Mouse (Mus musculus) forebrain, embryonic 16.5 days (tissue): Measurements from ENCODE around the gene Abcc5. TPM values are rescaled to one million over a fixed set of nuclear protein-coding genes. Genes with fewer than 3 reads are reported as not detected.

Experiments
- ATAC-seq: fragments of 200-750 bp; cut with Nextera tagmentation; 2 replicates; pipeline ENCODE4 v1.8.0; 2017; ENCODE audit warnings: mild to moderate bottlenecking, moderate library complexity
- H3K27ac ChIP-seq: fragments of 300-500 bp; sonication (generic); 2 replicates; pipeline ENCODE4 v1.5.1; 2014; ENCODE audit warnings: low read length, control low read depth
- H3K27me3 ChIP-seq: fragments of 300-500 bp; sonication (generic); replicated peaks from 2 replicates; pipeline ENCODE4 v1.6.1; 2014; ENCODE audit warnings: low read length; ENCODE audit not compliant: control insufficient read depth, insufficient read depth
- H3K36me3 ChIP-seq: fragments of 300-500 bp; sonication (generic); 2 replicates; pipeline ENCODE4 v1.6.1; 2014; ENCODE audit not compliant: control insufficient read depth, insufficient read depth
- H3K4me1 ChIP-seq: fragments of 300-500 bp; sonication (generic); replicated peaks from 2 replicates; pipeline ENCODE4 v1.6.1; 2014; ENCODE audit warnings: low read length; ENCODE audit not compliant: control insufficient read depth, insufficient read depth
- H3K4me2 ChIP-seq: fragments of 300-500 bp; sonication (generic); 2 replicates; pipeline ENCODE4 v1.6.1; 2014; ENCODE audit warnings: mild to moderate bottlenecking, low read length, control low read depth
- H3K4me3 ChIP-seq: fragments of 300-500 bp; sonication (generic); replicated peaks from 2 replicates; pipeline ENCODE4 v1.5.1; 2014; ENCODE audit warnings: mild to moderate bottlenecking, low read length, control low read depth
- H3K9ac ChIP-seq: fragments of 300-500 bp; sonication (generic); replicated peaks from 2 replicates; pipeline ENCODE4 v1.6.1; 2014; ENCODE audit warnings: low read depth, low read length, control low read depth
- H3K9me3 ChIP-seq: fragments of 300-500 bp; sonication (generic); 2 replicates; pipeline ENCODE4 v1.6.1; 2016; ENCODE audit warnings: low read length; ENCODE audit not compliant: control insufficient read depth
- WGBS: fragments of 180-500 bp; shearing (Covaris S2); extraction: QIAGEN DNeasy Blood & Tissue Kit; methylation state at CpG from one replicate; pipeline ENCODE4 v1.1.7; 2014; 5-methylcytosine and 5-hydroxymethylcytosine counted together
- polyA plus RNA-seq: library from polyadenylated mRNA; unstranded; fragments of >200 nt; fragmentation: Nextera tagmentation; extraction: Ambion mirVana; gene quantifications from 2 replicates; pipeline ENCODE4 v1.2.1, GENCODE M21; 2015

Gene Abcc5
- polyA plus RNA-seq, 1 experiment from 2014 or later, result 185 TPM

GRCm38 (mm10) chr16:20411958-20412570, 14.1 kb downstream of the Abcc5 start:
- no peaks in the 10 kb centered on the region for H3K9me3 ChIP-seq
- H3K36me3 ChIP-seq, result 0 out of 2 replicates have a peak, but pooled peaks cover 3% of the 10 kb centered on the region
- H3K4me3 ChIP-seq, result no peak overlapping the region
- H3K4me1 ChIP-seq, result no peaks in the 10 kb centered on the region
- H3K27ac ChIP-seq, result no peak overlapping the region
- H3K9ac ChIP-seq, result no peak overlapping the region
- H3K4me2 ChIP-seq, result no peak overlapping the region
- ATAC-seq, result no peak
- H3K27me3 ChIP-seq, result no peaks in the 10 kb centered on the region
- 81% methylated on average over 8 of the region's 8 CpGs for WGBS

- Histone ChIP-seq H3K27me3 (no peaks in the 10 kb centered on the region), H3K9me3 (no peaks in the 10 kb centered on the region), H3K9ac (no peak overlapping the region), H3K27ac (no peak overlapping the region), H3K4me3 (no peak overlapping the region), H3K4me1 (peaks cover 5% of the 10 kb centered on the region; the same call in 1 of the 2 replicates), H3K36me3 (0 out of 2 replicates have a peak, but pooled peaks cover 3% of the 10 kb centered on the region), H3K4me2 (no peak overlapping the region)
- ATAC-seq, result no peak
- 89% methylated on average over 4 of the region's 4 CpGs for WGBS
Measured at GRCm38 (mm10) chr16:20405335-20405734, 20.9 kb downstream of the Abcc5 start.

- Histone ChIP-seq H3K27ac (no peak overlapping the region), H3K9me3 (no peaks in the 10 kb centered on the region), H3K4me3 (no peak overlapping the region), H3K36me3 (peaks cover 17% of the 10 kb centered on the region), H3K4me1 (peaks cover 5% of the 10 kb centered on the region; the same call in 1 of the 2 replicates), H3K27me3 (no peaks in the 10 kb centered on the region), H3K4me2 (no peak overlapping the region), H3K9ac (no peak overlapping the region)
- 92% methylated on average over 2 of the region's 2 CpGs for WGBS
- no peak for ATAC-seq
Measured at GRCm38 (mm10) chr16:20403327-20403726, 22.9 kb downstream of the Abcc5 start.

- Histone ChIP-seq H3K9ac (no peak overlapping the region), H3K4me3 (no peak overlapping the region), H3K4me1 (peaks cover 5% of the 10 kb centered on the region; the same call in 1 of the 2 replicates), H3K27me3 (no peaks in the 10 kb centered on the region), H3K4me2 (no peak overlapping the region), H3K27ac (no peak overlapping the region), H3K36me3 (peaks cover 22% of the 10 kb centered on the region), H3K9me3 (no peaks in the 10 kb centered on the region)
- 0 out of 2 replicates have a peak, but pooled peaks have one; percentile 26 for ATAC-seq
- WGBS, result 83% methylated on average over 3 of the region's 3 CpGs
Measured at GRCm38 (mm10) chr16:20401592-20401991, 24.6 kb downstream of the Abcc5 start.

GRCm38 (mm10) chr16:20400707-20401591, 25.2 kb downstream of the Abcc5 start:
- Histone ChIP-seq H3K27me3 (no peaks in the 10 kb centered on the region), H3K27ac (0 out of 2 replicates have a peak overlapping the region, but pooled peaks have one; percentile 26), H3K9me3 (no peaks in the 10 kb centered on the region), H3K4me1 (peaks cover 5% of the 10 kb centered on the region; the same call in 1 of the 2 replicates), H3K9ac (no peak overlapping the region), H3K36me3 (peaks cover 25% of the 10 kb centered on the region), H3K4me2 (no peak overlapping the region), H3K4me3 (no peak overlapping the region)
- no peak for ATAC-seq
- 81% methylated on average over 12 of the region's 12 CpGs for WGBS

GRCm38 (mm10) chr16:20396851-20397250, 29.3 kb downstream of the Abcc5 start:
- Histone ChIP-seq H3K27me3 (no peaks in the 10 kb centered on the region), H3K9ac (no peak overlapping the region), H3K4me2 (no peak overlapping the region), H3K9me3 (no peaks in the 10 kb centered on the region), H3K27ac (no peak overlapping the region), H3K4me3 (no peak overlapping the region), H3K36me3 (peaks cover 36% of the 10 kb centered on the region), H3K4me1 (peaks cover 4% of the 10 kb centered on the region; the same call in 1 of the 2 replicates)
- 93% methylated on average over 10 of the region's 10 CpGs for WGBS
- ATAC-seq, result no peak

GRCm38 (mm10) chr16:20395216-20395907, 30.8 kb downstream of the Abcc5 start:
- Histone ChIP-seq H3K9me3 (no peaks in the 10 kb centered on the region), H3K27me3 (no peaks in the 10 kb centered on the region), H3K4me1 (no peaks in the 10 kb centered on the region), H3K4me2 (no peak overlapping the region), H3K36me3 (peaks cover 36% of the 10 kb centered on the region), H3K27ac (no peak overlapping the region), H3K4me3 (no peak overlapping the region), H3K9ac (no peak overlapping the region)
- no peak for ATAC-seq
- WGBS, result 84% methylated on average over 11 of the region's 11 CpGs

GRCm38 (mm10) chr16:20391753-20392152, 34.4 kb downstream of the Abcc5 start:
- H3K27ac ChIP-seq, result no peak overlapping the region
- no peaks in the 10 kb centered on the region for H3K4me1 ChIP-seq
- no peak overlapping the region for H3K4me3 ChIP-seq
- ATAC-seq, result no peak
- no peak overlapping the region for H3K9ac ChIP-seq
- H3K36me3 ChIP-seq, result peaks cover 29% of the 10 kb centered on the region
- no peak overlapping the region for H3K4me2 ChIP-seq
- no peaks in the 10 kb centered on the region for H3K9me3 ChIP-seq
- no peaks in the 10 kb centered on the region for H3K27me3 ChIP-seq
- 93% methylated on average over 3 of the region's 3 CpGs for WGBS

- WGBS, result 78% methylated on average over 6 of the region's 6 CpGs
- H3K9me3 ChIP-seq, result no peaks in the 10 kb centered on the region
- H3K9ac ChIP-seq, result no peak overlapping the region
- no peak overlapping the region for H3K27ac ChIP-seq
- no peaks in the 10 kb centered on the region for H3K4me1 ChIP-seq
- no peaks in the 10 kb centered on the region for H3K27me3 ChIP-seq
- H3K4me3 ChIP-seq, result no peak overlapping the region
- peaks cover 26% of the 10 kb centered on the region for H3K36me3 ChIP-seq
- no peak overlapping the region for H3K4me2 ChIP-seq
- ATAC-seq, result no peak
Measured at GRCm38 (mm10) chr16:20390233-20390632, 36.0 kb downstream of the Abcc5 start.
